8 mouse cellular contexts compared by ENCODE assay signal in genomic region chr5:125176370-125176766, GRCm38 (mm10). TPM values are rescaled to one million over a fixed set of nuclear protein-coding genes. Genes with fewer than 3 reads are reported as not detected.
A peak's percentile ranks its signal among the peaks of the same experiment; 100 is the strongest.
DNase-seq lines count a peak whose midpoint lies in the region; ATAC-seq lines count a peak whose summit lies in the region.

No protein-coding gene starts in this region.

- H3K4me3 ChIP-seq in heart, embryonic 16.5 days (ENCODE audit: low read length): no peak overlapping the region
- no peak overlapping the region for H3K4me3 ChIP-seq in heart, embryonic 11.5 days (ENCODE audit: low read depth, low read length)
- peak overlapping the region; percentile 66 for H3K4me3 ChIP-seq in embryonic facial prominence, embryonic 12.5 days
- H3K4me3 ChIP-seq in hindbrain, embryonic 10.5 days: peak overlapping the region; percentile 65
- peak overlapping the region; percentile 90 for H3K4me3 ChIP-seq in midbrain, embryonic 11.5 days (ENCODE audit: low read depth, low read length)

- H3K9me3 ChIP-seq in heart, embryonic 16.5 days (replicated peaks; ENCODE audit: control insufficient read depth, low read length): no peaks in the 10 kb centered on the region
- no peaks in the 10 kb centered on the region for H3K9me3 ChIP-seq in heart, embryonic 11.5 days (replicated peaks; ENCODE audit: control insufficient read depth, low read length)
- H3K9me3 ChIP-seq in embryonic facial prominence, embryonic 12.5 days: no peaks in the 10 kb centered on the region
- no peaks in the 10 kb centered on the region for H3K9me3 ChIP-seq in hindbrain, embryonic 10.5 days
- H3K9me3 ChIP-seq in midbrain, embryonic 11.5 days (ENCODE audit: control insufficient read depth, low read length): no peaks in the 10 kb centered on the region

- WGBS in heart, embryonic 16.5 days: 49% methylated on average over 5 of the region's 5 CpGs
- WGBS in heart, embryonic 11.5 days (ENCODE audit: insufficient replicate concordance): 33% methylated on average over 5 of the region's 5 CpGs
- 22% methylated on average over 5 of the region's 5 CpGs for WGBS in embryonic facial prominence, embryonic 12.5 days
- WGBS in hindbrain, embryonic 10.5 days: 32% methylated on average over 5 of the region's 5 CpGs
- 14% methylated on average over 5 of the region's 5 CpGs for WGBS in midbrain, embryonic 11.5 days

- peak overlapping the region; percentile 92; the same call in 1 of the 2 replicates for H3K9ac ChIP-seq in heart, embryonic 16.5 days (ENCODE audit: low read length)
- H3K9ac ChIP-seq in heart, embryonic 11.5 days (ENCODE audit: low read depth, low read length): no peak overlapping the region
- H3K9ac ChIP-seq in embryonic facial prominence, embryonic 12.5 days: peak overlapping the region; percentile 95; the same call in 1 of the 2 replicates
- peak overlapping the region; percentile 20 for H3K9ac ChIP-seq in midbrain, embryonic 11.5 days (ENCODE audit: low read length)

- no peaks in the 10 kb centered on the region for H3K27me3 ChIP-seq in heart, embryonic 16.5 days (ENCODE audit: control insufficient read depth, insufficient read depth, low read length)
- no peaks in the 10 kb centered on the region for H3K27me3 ChIP-seq in heart, embryonic 11.5 days (ENCODE audit: control insufficient read depth, insufficient read depth, low read length)
- no peaks in the 10 kb centered on the region for H3K27me3 ChIP-seq in embryonic facial prominence, embryonic 12.5 days
- peaks cover 15% of the 10 kb centered on the region; the same call in 1 of the 2 replicates for H3K27me3 ChIP-seq in hindbrain, embryonic 10.5 days (ENCODE audit: insufficient read depth, poor library complexity, severe bottlenecking)
- H3K27me3 ChIP-seq in midbrain, embryonic 11.5 days (ENCODE audit: control insufficient read depth, insufficient read depth, low read length): peaks cover 2% of the 10 kb centered on the region

- H3K4me1 ChIP-seq in heart, embryonic 16.5 days (ENCODE audit: control insufficient read depth, insufficient read depth, low read length): peaks cover 69% of the 10 kb centered on the region
- peaks cover 72% of the 10 kb centered on the region for H3K4me1 ChIP-seq in heart, embryonic 11.5 days (ENCODE audit: control insufficient read depth, insufficient read depth, low read length)
- peaks cover 69% of the 10 kb centered on the region for H3K4me1 ChIP-seq in embryonic facial prominence, embryonic 12.5 days
- peaks cover 82% of the 10 kb centered on the region for H3K4me1 ChIP-seq in hindbrain, embryonic 10.5 days (replicated peaks)
- H3K4me1 ChIP-seq in midbrain, embryonic 11.5 days (ENCODE audit: control insufficient read depth, insufficient read depth, low read length): peaks cover 68% of the 10 kb centered on the region

- H3K36me3 ChIP-seq in heart, embryonic 16.5 days (ENCODE audit: control insufficient read depth, insufficient read depth): no peaks in the 10 kb centered on the region
- no peaks in the 10 kb centered on the region for H3K36me3 ChIP-seq in heart, embryonic 11.5 days (ENCODE audit: control insufficient read depth, insufficient read depth, low read length)
- no peaks in the 10 kb centered on the region for H3K36me3 ChIP-seq in embryonic facial prominence, embryonic 12.5 days
- H3K36me3 ChIP-seq in hindbrain, embryonic 10.5 days: no peaks in the 10 kb centered on the region
- no peaks in the 10 kb centered on the region for H3K36me3 ChIP-seq in midbrain, embryonic 11.5 days (ENCODE audit: control insufficient read depth, insufficient read depth, low read length)

- no peak for DNase-seq in hindbrain, embryonic 10.5 days (ENCODE audit: low spot score)
- no peak for DNase-seq in midbrain, embryonic 11.5 days (ENCODE audit: low spot score, missing footprints)
- DNase-seq in right cerebral cortex, postnatal 25 days: no peak
- no peak for DNase-seq in spleen, postnatal 14 days (ENCODE audit: low spot score in 2 of 2)
- no peak for DNase-seq in urinary bladder, postnatal 36 days (ENCODE audit: low spot score in 2 of 2)

- ATAC-seq in heart, embryonic 16.5 days (replicated peaks; ENCODE audit: extremely low read depth, insufficient read depth, low FRiP score): no peak
- no peak for ATAC-seq in heart, embryonic 11.5 days (replicated peaks; ENCODE audit: insufficient number of reproducible peaks, low FRiP score, low TSS enrichment)
- no peak for ATAC-seq in embryonic facial prominence, embryonic 12.5 days (ENCODE audit: insufficient number of reproducible peaks, insufficient read depth, low FRiP score, low TSS enrichment)
- no peak for ATAC-seq in midbrain, embryonic 11.5 days (ENCODE audit: low FRiP score)

- peak overlapping the region; percentile 99 for H3K4me2 ChIP-seq in heart, embryonic 16.5 days (ENCODE audit: low read depth, low read length)
- no peak overlapping the region for H3K4me2 ChIP-seq in heart, embryonic 11.5 days
- peak overlapping the region; percentile 83 for H3K4me2 ChIP-seq in embryonic facial prominence, embryonic 12.5 days (replicated peaks)
- peak overlapping the region; percentile 96 for H3K4me2 ChIP-seq in midbrain, embryonic 11.5 days

- H3K27ac ChIP-seq in heart, embryonic 16.5 days (ENCODE audit: low read length): no peak overlapping the region
- no peak overlapping the region for H3K27ac ChIP-seq in heart, embryonic 11.5 days (ENCODE audit: low read depth, low read length)
- no peak overlapping the region for H3K27ac ChIP-seq in embryonic facial prominence, embryonic 12.5 days
- H3K27ac ChIP-seq in hindbrain, embryonic 10.5 days: peak overlapping the region; percentile 95
- no peak overlapping the region for H3K27ac ChIP-seq in midbrain, embryonic 11.5 days (ENCODE audit: low read depth, low read length)

RNA-seq across cellular contexts. Expression of gene Ncor2, which starts 2.7 kb away (rescaled TPM):
- polyA plus RNA-seq in heart, embryonic 16.5 days (2015; fragmentation: Nextera tagmentation; extraction: Ambion mirVana): 17.6 and 19.1 TPM in 2 replicates
- polyA plus RNA-seq in heart, embryonic 11.5 days (2014; fragmentation: Nextera tagmentation; extraction: Ambion mirVana): 14.3 and 18.8 TPM in 2 replicates
- 31.6 and 33.4 TPM in 2 replicates for polyA plus RNA-seq in embryonic facial prominence, embryonic 12.5 days (2016; fragmentation: Nextera tagmentation; extraction: Ambion mirVana)
- 18.1 and 19.7 TPM in 2 replicates for polyA plus RNA-seq in hindbrain, embryonic 10.5 days (2016; fragmentation: Nextera tagmentation; extraction: Ambion mirVana)
- 13.4 and 14.7 TPM in 2 replicates for polyA plus RNA-seq in midbrain, embryonic 11.5 days (2014; fragmentation: Nextera tagmentation; extraction: Ambion mirVana)

Comparison
In these comparisons a context has a peak if more than half of its experiments do, and no peak if none do; other contexts are left out.
1. H3K4me3 ChIP-seq: peak in embryonic facial prominence, embryonic 12.5 days (single experiment), hindbrain, embryonic 10.5 days (single experiment) and midbrain, embryonic 11.5 days (single experiment); none in heart, embryonic 16.5 days (single experiment) and heart, embryonic 11.5 days (single experiment).